Comparison of ENCODE assay signal across 7 mouse cellular contexts in genomic region chr2:106955621-106956020, GRCm38 (mm10). TPM values are rescaled to one million over a fixed set of nuclear protein-coding genes. Genes with fewer than 3 reads are reported as not detected.
DNase-seq lines count a peak whose midpoint lies in the region; ATAC-seq lines count a peak whose summit lies in the region.

No protein-coding gene starts in this region.

- peak; percentile 82 for ATAC-seq in megakaryocyte progenitor cell, adult 5-6 weeks (replicated peaks; ENCODE audit: poor library complexity)

- peak; percentile 21 to 45 for DNase-seq in layer of hippocampus, postnatal 10 days (ENCODE audit: low spot score in 2 of 2)
- no peak for DNase-seq in layer of hippocampus, postnatal 25 days (ENCODE audit: extremely low spot score in 1 of 2, low spot score in 1 of 2)
- DNase-seq in MEL-GATA-1-ER (ENCODE audit: extremely low read depth, low read depth) = peak; percentile 38
- DNase-seq in cerebellum, adult 8-10 months = peak; percentile 34
- peak; percentile 64 for DNase-seq in hindlimb bud, embryonic 11.5 days (ENCODE audit: extremely low spot score, low read depth, low spot score)
- no peak for DNase-seq in thymus, adult 18-20 months

RNA-seq across cellular contexts. Expression of gene Arl14ep, which starts 18.6 kb away (rescaled TPM):
- total RNA-seq in layer of hippocampus, postnatal 10 days (2021) = 10 to 100 TPM; 48.2 to 49.2 TPM
- 10 to 100 TPM; 51.5 to 53.6 TPM for total RNA-seq in layer of hippocampus, postnatal 25 days (2021)
- 31.8 and 33.7 TPM in 2 replicates for total RNA-seq in megakaryocyte progenitor cell, adult 5-6 weeks (2015)
- 33.2 and 33.3 TPM in 2 replicates for total RNA-seq in megakaryocyte progenitor cell, adult 5-6 weeks (2017)

Comparison
In these comparisons a context has a peak if more than half of its experiments do, and no peak if none do; other contexts are left out.
1. DNase-seq: peak in layer of hippocampus, postnatal 10 days (2 of 2), MEL-GATA-1-ER (single experiment), cerebellum, adult 8-10 months (single experiment) and hindlimb bud, embryonic 11.5 days (single experiment); none in layer of hippocampus, postnatal 25 days (0 of 2) and thymus, adult 18-20 months (0 of 2).